Mouse (Mus musculus) cerebellum, adult 8-10 months (tissue): Measurements from ENCODE around the gene Metrnl.

Source experiments
- DNase-seq: peaks from one replicate; pipeline ENCODE4 v3.0.0; 2022

The Metrnl gene

GRCm38 (mm10) chr11:121686091-121686490 is 15.3 kb upstream of the Metrnl start:
- DNase-seq: no peak

- DNase-seq: no peak
These were observed 14.7 kb upstream of the Metrnl start for GRCm38 (mm10) chr11:121686674-121687073.

DNA sequence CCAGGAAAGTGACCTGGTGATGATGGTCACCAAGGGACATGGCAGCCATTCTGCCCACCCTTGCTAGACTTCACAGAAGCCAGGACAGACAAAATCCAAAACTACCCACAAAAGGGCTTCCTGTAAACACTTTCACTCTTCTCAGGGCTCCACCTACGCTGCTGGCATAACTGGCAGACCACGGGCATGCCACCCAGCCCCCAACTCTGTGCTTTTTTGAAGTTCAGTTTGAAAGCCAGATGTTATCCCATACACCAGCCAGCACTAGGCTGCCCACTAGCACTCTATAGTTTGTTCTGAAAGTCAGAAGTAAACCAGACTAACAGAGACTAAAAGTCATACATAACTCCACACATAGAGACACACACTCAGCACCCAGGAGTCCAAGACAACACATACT is 13.3 kb upstream of the Metrnl start:
- no peak for DNase-seq

- no peak for DNase-seq
These were observed 5.9 kb upstream of the Metrnl start for GRCm38 (mm10) chr11:121695304-121696064.

GRCm38 (mm10) chr11:121697271-121697670 is 4.1 kb upstream of the Metrnl start:
- DNase-seq: no peak

- DNase-seq: no peak
These were observed 2.9 kb upstream of the Metrnl start for GRCm38 (mm10) chr11:121698381-121698955.

- DNase-seq: peak; percentile 69
These were observed 959 bp downstream of the Metrnl start for GRCm38 (mm10) chr11:121702111-121702894.

- DNase-seq: peak; percentile 12
These were observed 1.7 kb downstream of the Metrnl start for GRCm38 (mm10) chr11:121702895-121703618.

DNA sequence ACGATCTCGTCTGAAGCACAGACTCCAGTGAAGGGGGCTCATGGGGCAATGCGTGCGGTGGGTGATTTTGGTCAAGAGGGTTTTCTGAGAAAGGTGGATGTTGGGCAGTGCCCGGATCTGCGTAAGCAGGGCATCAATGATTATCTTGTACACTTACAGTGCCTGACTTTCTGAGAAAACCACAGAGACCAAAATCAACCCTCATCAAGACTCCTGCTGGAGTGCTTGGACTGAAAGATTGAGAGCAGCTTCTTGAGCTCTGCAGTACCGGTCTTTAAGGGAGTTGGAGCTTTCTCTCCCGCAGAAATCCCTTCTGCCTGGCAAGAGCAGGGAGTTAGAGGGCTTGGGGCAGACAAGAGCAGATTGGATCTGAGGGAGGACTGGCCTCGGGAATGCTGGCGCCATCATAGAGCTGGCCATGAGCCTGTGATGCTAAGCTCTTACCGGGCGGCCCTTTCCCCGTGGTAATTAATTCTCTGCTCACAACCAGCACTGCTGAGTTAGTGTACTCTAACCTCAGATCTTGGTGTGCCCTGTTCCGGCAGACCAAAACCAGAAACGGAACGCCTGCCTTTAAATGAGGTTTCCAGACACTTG is 2.4 kb downstream of the Metrnl start:
- peak; percentile 16 for DNase-seq

DNA sequence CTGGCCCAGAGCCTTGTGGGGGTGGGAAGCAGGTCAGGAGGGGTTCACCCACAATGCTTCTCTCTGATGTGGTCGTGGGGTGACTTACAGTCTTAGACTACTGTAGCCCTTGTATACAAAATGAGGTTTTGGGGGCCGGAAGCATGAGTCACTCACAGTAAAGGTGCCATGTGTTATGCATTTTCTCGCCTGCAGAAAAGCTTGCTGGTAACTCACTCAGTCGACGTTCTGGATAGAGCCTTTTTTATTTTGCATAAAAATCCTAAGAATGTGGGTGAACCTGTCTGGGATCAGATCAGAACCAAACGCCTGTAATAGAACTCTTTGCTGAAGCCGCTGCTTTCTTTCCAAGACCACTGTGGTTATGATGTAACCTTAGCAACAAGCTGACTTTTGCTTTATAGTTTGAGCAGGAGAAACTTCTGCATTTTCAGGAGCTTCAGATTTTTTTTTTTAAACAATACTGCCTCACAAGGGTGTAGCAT is 5.2 kb downstream of the Metrnl start:
- DNase-seq: no peak

- DNase-seq: no peak
These were observed 7.9 kb downstream of the Metrnl start for GRCm38 (mm10) chr11:121709278-121709677.

- DNase-seq: no peak
These were observed 8.9 kb downstream of the Metrnl start for GRCm38 (mm10) chr11:121710245-121710644.

- no peak for DNase-seq
These were observed 11.6 kb downstream of the Metrnl start for GRCm38 (mm10) chr11:121712987-121713386.

DNA sequence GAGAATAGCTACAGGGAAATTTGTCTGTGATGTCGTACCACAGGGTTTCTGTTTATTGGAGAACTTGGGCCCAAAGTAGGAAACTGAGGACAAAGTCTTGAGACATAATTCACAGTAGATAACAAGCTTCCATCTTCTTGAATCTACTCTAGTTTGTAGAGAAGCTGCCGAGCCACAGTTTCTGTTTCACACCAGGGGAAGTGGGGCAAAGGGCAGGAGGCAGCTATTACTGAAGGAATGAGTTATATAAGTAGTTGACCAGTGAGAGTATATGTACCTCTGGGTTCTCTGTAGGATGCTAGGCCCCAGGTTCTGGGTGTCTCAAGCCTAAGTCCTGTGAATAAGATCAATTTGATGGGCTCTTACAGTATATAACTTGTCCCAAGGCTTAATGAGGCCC is 12.2 kb downstream of the Metrnl start:
- DNase-seq: no peak

DNA sequence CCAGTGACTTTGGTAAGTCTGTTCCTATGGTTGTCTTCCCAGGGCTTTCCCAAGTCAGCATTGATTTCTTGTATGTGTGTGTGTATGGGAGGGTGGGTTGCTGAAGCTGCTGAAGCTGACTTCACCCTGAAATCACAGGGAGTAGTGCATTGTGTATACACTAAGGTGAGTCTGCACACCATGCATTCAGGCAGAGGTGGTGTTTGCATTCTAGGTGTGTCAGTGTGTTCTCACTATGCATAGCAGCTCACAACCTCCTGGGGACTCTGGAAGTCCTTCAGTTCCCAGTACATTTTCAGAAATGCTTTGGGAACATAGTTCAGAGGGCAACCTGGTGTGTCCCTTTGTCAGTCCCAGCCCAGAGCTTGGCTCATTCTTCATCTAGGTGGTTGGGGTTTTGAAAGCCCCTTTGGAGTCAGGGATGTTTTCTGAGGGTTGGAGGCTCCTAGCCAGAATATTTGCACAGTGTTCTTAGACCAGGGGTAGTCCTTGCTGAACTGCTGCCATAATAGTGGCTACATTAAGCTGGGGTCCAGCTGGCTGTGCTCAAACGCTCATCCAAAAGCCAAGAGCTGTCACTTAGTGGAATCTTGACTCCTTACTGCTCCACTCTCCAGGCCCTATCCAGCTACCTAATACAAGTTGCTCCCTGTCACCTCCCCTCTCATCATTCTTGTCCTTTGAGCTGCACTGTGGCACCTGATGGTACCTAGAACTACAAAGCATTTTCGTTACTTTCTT is 13.6 kb downstream of the Metrnl start:
- no peak for DNase-seq

GRCm38 (mm10) chr11:121717724-121718123 is 16.4 kb downstream of the Metrnl start:
- no peak for DNase-seq

GRCm38 (mm10) chr11:121720752-121721151 is 19.4 kb downstream of the Metrnl start:
- DNase-seq: no peak

DNA sequence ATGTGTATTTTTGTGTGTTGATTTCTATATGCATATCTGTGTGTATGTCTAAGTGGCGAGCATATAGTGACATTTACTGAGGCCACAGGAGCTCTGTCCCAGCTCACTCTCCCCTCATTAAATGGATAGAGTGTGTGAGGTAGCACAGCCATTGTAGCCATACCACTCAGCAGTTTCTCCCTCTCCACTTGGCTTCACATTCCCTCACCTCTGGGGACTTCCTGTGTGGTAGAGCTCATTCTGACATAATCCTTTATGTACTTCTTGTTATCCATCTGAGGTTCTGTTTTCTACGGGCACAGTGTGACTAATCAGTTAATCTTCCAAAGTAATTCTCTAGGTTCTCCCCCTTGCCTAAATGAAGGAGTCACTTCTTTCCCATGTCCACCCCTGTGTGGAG is 21.1 kb downstream of the Metrnl start:
- no peak for DNase-seq

DNA sequence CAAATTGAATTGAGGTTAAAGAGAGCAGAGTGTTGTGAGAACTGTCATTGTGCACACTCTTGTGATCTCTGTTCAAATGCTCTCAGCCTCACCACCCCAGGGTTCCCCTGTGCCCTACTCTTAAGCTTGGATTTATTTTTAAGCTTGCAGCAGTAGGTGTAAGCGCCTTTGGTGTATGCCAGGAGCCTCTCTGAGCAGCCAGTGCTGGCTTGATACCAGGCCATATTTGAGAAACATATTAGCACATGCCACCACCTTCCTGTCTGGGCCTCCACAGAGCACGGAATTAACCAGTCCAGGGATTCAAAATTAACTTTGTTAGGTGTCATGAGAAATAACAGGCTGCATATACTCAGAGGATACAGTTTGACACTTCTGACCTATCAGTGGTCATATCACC is 25.3 kb downstream of the Metrnl start:
- DNase-seq: no peak

GRCm38 (mm10) chr11:121734184-121734583 is 32.8 kb downstream of the Metrnl start:
- DNase-seq: no peak

DNA sequence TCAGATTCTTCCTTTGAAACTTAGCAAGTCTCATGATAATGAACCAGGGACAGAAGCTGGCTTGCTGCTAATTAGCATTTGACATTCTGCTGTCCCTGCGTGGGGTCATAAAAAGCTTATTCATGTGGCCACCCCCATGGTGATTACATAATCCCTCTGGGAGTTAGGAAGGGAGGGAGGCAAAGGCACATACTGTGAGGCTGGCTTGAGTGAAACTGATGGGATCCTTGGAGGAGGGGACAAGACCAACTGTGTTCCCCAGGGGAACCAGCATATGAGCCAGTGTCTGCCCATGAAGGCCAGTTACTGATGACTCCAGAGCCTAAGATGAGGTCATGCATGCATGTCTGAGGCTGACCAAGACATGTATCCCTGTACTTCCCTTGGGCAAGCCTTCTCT is 33.5 kb downstream of the Metrnl start:
- no peak for DNase-seq

GRCm38 (mm10) chr11:121738616-121739015 is 37.3 kb downstream of the Metrnl start:
- no peak for DNase-seq
